Mouse (Mus musculus): ENCODE data around the gene Lif. TPM values are rescaled to one million over a fixed set of nuclear protein-coding genes. Genes with fewer than 3 reads are reported as not detected.

Gene Lif
- polyA plus RNA-seq, 1 experiment = 1.4 TPM

DNA sequence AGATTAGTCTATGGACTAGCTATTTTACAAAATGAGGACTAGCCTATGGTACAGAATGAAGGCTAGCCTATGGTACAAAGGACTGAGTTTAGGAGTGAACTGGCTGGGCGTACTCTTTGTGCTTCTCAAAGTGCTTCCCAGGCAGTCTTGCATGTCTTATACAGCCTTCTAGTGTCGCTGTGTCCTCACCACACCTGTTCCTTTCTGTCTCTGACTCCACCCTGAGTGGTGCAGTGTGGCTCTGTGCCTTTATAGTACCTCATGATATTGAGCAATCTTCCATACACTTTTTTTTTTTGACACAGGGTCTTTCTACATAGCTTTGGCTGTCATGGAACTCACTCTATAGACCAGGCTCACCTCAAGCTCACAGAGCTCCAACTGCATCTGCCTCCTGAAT lies 25.9 kb upstream of the Lif start:
- DNase-seq (ENCODE audit: low read depth) = no peak

DNA sequence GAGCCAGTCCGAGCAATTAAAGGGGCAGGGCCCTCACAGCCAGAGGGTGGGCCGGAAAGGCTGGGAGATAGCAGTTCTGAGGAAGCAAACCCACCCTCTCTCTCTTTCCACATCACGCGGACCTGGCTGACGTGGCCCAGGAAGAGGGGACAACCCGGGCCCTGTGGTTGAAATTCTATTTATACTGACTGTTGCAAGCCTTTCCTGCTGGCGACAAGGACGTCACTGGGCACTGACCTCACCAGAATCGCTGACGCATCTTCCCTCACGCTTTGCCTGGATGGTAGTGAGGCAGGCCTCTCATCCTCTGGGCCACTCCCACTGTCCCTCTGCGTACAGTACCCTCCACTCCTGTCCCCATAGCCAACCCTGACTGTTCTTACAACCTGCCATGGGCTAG lies 24.7 kb upstream of the Lif start:
- no peak for DNase-seq (ENCODE audit: low read depth)

DNA sequence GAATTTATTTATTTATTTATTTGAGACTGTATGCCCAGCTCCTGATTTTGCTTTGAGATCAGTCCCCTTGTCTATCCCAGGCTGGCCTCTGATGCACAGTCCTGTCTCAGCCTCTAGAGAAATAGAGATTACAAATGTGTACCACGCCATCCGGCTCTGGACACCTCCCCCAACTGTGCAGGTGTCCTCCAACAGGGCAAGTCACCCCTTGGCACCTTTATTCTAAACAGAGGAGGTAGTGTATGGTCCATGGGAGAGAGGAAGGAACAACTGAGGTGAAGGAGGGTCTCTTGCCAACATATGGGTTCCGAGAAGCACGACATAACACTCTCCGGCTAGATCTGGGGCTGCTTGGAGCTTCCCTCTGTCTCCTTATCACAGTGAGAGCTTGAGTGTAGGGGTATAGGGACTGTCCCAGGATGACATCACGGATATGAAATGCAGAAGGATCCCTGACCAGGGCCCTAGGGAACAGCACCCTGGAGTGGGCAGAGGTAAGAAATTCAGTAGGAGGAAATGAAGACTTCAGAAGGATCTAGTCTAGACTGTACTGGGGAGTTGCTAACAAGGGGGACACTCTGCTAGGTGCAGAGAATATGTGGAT lies 22.2 kb upstream of the Lif start:
- no peak for DNase-seq (ENCODE audit: low read depth)

DNA sequence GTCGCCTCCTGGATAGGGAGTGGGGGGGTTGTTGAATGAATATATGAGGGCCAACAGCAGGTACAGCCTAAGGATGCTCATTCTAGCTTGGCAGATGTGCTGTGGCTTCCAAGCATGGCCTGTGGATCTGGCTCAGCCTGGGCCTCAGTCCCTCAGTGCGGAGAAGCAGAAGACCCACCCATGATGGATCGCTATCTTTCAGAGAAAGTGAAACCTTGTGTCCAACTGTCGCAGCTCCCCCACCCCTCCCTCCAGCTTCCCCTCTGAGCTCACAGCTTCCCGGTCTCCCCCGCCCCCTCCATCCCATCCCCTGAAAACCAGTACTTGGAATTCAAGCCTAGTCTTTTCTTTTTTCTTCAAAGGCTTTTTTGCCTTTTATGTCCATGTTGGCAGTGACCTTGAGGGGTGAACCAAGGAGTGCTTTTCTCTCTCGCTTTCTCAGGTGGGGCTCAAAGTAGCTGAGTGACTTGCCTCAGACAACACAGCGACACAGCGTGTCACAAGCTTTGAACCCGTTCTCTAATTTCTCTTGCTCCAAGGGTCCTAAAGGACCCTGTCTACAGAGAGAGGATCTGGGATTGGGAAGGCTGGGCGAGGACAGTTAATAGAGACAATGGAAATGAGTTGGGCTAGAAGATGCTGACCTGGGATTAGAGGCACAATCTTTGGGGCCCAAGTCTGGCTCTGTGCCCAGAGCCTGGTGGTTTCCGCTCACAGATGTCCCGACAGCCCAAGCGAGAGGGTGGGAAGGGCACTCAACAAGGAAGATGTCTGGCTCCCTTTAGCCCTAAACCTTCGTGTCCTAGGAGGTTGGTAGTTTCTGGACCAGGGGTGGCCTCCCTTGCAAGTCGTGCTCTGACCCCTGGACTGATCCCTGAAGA lies 21.5 kb upstream of the Lif start, which contains the start of gene Osm:
Osm (plus strand) TSS at position 756 of the 881 bp plus-strand sequence.
- no peak for DNase-seq (ENCODE audit: low read depth)

DNA sequence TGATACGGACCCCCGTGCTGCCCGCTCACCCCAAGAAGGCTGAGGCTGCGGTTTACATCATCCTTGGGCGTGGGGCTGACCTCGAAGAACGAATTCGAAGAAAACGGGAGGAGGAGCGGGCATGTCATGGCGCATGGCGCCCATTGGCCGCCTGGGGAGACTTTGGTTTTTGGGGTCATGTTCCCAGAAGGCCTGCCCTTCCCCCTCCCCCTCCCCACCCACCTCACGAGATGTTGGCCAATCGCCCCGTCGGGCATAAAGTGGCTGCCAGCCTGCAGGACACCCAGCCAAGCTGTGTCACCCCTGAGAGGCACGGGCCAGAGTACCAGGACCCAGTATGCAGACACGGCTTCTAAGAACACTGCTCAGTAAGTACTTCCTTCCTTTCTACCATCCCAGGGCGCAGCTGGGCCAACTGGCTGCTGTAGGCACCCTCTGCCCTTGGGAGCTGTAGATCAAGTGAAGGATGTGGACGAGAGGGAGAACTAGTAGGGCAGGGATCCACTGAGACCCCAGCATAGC lies 20.8 kb upstream of the Lif start:
- no peak for DNase-seq (ENCODE audit: low read depth)

DNA sequence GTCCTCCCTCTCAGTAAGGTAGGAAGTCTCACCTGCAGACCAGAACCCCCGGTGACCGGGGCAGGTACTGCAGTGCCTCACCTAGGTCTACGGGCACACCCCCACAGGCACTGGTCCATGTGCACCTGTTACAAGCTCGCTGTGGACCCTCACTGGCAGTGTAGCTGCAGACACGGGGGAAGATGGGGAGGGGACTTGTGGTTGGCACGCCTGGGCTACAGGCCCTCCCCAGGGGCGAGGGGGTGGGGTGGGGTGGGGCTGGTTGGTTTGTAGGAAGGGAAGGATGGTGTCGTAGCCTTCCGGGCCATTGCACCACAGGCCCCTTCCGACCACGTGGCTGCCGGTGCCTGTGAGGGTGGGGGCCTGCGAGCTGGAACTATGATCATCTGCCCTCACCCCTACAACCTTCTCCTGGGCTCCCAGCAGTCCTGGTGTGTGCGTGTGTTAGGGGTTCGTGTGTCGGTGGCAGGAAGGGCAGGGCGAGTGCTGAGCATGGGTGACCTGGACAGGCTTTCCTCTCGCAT lies 19.9 kb upstream of the Lif start:
- no peak for DNase-seq (ENCODE audit: low read depth)

DNA sequence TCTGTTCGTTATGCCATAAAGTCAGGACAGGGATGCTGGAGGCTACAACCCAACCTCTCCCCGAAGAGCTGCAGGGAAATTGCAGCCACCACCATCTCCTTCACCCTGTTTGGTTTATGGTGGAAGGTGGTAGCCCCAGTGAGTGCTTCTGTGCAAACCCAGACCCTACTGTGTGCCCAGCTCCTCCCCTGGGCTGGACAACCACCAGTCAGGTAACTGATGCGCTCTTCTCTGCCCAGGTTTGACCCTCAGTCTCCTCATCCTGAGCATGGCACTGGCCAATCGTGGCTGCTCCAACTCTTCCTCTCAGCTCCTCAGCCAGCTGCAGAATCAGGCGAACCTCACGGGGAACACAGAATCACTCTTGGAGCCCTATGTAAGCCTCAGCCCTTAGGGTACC lies 19.2 kb upstream of the Lif start:
- no peak for DNase-seq (ENCODE audit: low read depth)

DNA sequence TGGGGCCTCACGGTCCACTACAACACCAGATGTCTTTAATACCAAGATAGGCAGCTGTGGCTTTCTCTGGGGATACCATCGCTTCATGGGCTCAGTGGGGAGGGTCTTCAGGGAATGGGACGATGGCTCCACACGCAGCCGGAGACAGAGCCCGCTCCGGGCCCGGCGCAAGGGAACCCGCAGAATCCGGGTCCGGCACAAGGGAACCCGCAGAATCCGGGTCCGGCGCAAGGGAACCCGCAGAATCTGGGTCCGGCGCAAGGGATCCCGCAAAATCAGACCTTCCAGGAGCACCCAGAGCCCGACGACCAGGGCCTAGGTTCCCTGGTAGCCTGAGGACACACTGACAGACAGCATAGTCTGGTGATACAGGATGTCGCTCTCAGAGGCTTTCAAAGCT lies 17.7 kb upstream of the Lif start:
- DNase-seq (ENCODE audit: low read depth) = no peak

DNA sequence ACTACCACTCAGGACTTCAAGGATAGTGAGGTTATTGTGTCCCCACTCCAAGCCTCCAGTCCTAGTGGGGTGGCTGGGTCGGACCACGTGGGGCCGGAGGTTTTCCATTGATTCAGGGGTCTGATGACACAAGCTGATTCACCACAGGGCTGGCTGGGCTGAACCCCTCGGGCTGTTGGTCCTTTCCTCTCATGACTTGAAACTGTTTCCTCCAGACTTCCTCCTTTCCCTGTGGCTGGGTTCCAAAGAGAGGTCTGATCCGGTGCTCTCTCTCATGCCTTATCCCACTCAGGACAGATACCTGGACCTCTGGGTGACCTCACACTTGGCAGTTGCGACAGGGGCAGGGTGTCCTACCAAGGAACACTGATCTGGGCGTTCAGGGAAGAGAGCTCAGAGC lies 17.2 kb upstream of the Lif start:
- no peak for DNase-seq (ENCODE audit: low read depth)

DNA sequence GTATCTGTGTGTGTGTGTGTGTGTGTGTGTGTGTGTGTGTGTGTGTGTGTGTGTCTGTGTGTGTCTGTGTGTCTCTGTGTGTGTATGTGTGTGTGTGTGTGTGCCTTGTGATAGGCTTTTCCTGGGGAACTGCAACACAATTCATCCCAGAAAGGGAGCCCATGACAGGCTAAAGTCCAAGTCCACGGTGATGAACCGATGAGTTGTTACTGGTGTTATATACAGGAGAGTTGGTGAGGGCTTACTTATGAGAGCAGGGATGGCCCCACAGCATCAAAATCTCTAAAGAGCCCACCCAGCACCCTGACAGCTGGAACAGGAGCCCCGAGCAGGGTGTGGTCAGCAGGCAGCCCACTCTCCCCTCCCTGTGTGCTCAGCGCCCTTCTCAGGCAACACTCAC lies 16.2 kb upstream of the Lif start:
- no peak for DNase-seq (ENCODE audit: low read depth)

DNA sequence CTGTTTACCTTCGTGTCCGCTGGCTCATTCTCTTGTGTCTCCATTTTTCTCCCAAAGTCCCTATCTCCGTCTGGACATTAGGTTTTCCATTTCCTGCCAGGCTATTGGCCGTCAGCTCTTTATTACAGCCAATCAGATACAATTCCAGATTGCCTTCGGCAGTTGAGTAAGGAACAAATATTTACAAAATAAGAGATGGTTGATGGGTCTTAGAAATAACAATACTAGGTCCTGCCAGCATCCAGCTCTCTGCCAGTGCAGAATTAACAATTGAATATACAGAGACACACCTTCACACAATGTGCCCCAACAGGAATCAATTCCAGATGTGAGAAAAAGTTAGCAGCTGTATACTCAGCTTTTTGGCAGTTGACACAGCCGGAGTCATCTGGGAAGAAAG lies 11.2 kb upstream of the Lif start:
- no peak for DNase-seq (ENCODE audit: low read depth)

DNA sequence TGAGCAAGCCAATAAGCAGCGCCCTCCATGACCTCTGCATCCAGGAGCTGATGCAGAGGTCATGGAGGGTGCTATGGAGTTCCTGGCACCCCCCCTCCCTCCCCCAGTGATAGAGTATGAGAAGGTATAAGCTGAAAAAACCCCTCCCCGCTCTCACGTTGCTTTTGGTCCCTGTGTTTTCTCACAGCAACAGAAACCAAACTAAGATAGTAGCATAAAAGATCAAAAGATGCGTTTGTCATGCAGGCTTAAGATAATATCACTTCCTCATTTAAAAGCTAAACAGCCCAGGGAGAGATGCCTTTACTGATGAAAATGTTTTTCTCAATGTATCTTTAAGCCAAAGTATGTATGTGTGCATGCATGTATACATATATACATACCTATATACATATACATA lies 10.7 kb upstream of the Lif start:
- DNase-seq (ENCODE audit: low read depth) = no peak

DNA sequence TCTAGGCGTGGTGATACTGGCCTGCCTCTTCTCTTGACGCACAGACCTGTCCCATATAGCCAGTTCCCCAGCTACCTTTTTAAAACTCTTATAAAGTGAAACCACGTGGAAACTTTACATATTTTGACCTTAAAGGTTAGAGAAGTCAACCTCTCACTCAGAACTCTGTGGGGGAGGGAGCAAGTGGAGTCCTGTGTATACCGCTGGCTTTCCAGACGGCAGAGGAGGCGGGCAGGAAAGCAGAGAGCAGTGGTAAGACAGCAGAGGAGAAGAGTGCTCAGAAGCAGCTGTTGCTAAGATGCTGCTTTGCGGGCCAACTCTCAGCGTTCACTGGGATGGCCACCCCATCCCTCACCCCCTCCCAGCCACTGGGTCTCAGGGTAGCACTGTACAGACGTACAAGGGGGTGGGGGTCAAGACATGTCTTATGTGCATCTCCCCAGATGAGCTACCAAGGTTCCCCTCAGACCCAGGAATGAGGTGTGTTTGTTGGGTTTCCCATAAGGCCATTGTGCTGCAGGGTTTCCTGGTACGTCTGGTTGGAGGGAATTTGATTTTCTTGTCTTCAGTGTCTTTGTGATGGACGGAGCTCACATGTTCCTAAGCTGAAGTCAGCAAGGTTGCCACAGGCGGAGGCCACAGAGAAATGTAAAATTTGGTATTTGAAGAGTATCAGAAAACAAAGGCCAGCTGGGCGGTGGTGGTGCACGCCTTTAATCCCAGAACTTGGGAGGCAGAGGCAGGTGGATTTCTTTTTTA lies 10.0 kb upstream of the Lif start:
- DNase-seq (ENCODE audit: low read depth) = no peak

DNA sequence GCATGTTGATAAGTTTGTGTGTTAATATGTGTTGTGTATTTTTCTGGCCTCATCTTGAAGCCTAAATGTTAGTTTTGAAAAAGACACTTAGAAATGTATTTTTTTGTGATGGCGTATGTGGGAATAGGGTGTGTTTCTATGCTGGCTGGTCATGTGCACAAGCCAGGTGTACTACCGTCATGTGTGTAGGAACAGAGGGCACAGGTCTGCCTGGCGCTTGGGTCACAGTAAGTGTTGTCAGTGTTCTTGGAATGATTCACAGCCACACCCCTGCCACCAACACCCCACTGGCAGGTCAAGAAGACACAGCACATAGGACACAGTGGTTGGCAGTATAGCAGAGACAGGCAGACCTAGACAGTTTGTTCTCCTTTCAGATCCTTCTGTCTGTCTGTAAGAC lies 8.2 kb upstream of the Lif start:
- no peak for DNase-seq (ENCODE audit: low read depth)

DNA sequence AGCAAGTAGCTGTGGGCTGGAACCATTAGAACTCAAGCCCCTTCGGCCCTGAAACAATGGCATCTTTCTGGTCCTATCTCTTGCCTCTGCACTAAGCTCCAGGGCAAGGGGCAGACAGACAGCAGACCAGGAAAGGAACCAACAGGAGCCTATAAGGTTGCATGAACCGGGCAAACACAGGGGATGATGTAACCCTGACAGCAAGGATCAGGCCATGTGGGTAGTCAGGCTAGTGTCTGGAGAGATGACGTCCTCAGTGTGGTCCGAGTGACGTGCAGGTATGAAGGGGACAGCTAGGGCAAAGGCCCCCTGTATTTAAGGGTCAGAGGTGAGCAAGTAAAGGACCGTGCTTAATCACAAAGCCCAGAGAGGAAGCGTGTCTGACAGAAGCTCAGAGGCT lies 7.1 kb upstream of the Lif start:
- no peak for DNase-seq (ENCODE audit: low read depth)

DNA sequence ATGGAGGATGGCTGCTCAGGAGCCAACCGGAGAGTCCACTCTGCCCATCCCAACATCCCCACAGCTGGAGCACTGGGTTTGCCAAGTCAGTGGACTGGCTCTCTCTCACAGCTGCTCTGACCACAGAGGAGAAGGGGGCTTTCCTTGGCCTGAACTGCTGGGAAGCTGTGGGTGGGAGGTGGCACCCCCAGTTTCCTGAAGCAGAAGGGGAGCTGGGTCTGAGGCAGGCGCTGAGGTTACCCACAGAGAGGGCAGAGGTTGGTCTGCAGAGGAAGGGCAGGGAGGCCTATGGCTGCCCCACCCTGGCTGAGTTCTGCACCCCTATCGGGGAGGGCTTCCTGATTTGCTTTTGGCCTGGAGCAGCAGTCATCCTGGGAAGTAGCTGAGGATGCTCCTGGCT lies 6.0 kb upstream of the Lif start:
- DNase-seq (ENCODE audit: low read depth) = no peak

DNA sequence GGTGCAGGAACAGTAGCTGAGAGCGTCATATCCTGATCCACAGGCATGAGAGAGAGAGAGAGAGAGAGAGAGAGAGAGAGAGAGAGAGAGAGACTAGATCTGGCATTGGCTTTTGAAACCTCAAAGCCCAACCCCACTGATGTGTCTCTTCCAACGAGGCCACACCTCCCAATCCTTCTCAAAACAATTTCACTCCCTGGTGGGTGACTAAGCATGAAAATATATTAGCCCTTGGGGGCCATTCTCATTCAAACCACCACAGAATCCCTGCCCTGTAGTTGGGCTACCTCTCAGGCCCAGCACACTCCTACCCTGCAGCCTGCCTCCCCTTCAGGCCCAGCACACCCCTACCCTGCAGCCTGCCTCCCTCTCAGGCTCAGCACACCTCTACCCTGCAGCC lies 4.5 kb upstream of the Lif start:
- DNase-seq (ENCODE audit: low read depth) = no peak

DNA sequence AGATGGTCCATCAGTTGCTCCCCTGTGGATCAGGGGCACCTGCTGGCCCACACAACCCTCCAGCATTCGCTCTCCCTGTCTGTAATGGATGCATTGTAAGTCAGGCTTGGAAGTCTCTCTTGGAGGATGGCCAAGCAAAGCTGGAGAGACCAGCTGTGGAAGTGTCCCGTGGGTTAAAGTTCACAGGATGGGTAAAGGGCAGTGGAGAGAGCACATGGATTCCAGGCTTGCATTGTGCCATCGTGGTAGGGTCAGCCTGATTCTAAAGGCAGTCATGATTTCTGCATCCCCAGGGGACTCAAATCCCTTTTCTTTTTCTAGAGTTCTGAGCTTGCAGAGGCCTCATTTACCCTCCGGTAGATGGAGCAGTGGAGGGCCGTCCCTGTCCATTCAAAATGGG lies 399 bp downstream of the Lif start:
- no peak for DNase-seq (ENCODE audit: low read depth)

DNA sequence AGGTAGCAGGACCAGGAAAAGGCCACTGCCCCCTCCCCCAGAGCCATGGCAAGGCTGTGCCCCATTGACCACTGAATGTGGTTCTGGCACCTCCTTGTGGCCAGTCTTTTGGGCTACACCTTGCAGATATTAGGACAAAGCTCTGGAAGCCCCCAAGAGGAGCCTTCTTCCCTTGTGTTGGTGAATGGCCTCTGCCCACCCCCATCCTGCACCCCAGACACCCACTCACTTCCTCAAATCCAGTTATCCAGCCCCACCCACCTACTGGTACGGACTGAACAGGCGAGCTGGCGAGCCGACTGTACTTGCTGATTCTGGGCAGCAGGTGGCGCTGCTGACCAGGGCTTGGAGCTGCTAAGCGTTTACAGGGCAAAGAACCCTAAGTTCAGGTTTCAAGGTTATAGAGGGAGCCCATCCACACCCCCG lies 1.3 kb downstream of the Lif start:
- DNase-seq (ENCODE audit: low read depth) = no peak

DNA sequence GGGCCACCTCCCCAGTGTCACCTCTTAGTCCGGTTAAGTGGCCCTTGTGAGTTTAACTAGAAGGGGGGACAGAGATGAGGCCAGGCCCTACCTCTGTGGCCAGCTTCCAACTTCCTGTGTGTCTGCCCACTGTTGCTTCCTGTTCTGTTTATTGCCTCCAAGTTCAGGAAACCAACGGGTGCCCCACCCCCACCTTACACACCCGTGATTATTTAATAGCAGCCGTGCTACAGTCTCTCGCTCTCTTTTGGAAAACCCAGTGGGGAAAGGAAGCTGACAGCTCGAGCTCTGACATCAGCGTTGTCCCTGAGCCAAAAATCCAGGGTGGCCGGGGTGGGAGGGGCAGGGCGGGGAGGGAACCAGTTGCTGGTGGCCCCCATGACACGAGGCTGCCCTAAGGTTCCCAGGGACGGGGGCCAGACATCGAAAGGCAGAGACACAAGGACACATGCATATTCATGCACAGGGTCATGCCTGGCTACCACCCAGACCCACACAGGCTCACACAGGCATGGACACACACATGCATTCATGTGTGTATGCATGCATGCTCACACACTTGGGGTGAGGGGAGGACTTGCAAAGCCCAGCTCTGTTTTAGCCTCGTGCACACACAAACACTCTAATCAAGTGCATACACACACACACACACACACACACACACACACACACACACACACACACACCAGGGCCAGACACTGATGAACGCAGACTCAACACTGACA lies 3.3 kb downstream of the Lif start:
- DNase-seq (ENCODE audit: low read depth) = no peak

DNA sequence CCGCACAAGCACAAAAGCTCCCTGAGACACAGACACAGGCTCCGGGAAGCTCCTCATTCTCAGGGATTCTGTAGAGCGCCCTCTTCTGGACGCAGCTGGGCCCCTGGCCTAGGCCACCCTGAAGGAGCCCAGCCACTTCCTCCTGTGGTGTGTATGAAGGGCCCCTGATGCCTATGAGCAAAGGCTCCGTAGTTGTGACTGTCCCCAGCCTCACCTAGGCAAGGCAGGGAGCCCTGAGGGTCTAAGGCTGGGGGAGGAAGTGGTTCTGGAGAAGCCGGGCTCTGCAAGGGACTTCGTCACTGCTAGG lies 3.8 kb downstream of the Lif start:
- DNase-seq (ENCODE audit: low read depth) = no peak

DNA sequence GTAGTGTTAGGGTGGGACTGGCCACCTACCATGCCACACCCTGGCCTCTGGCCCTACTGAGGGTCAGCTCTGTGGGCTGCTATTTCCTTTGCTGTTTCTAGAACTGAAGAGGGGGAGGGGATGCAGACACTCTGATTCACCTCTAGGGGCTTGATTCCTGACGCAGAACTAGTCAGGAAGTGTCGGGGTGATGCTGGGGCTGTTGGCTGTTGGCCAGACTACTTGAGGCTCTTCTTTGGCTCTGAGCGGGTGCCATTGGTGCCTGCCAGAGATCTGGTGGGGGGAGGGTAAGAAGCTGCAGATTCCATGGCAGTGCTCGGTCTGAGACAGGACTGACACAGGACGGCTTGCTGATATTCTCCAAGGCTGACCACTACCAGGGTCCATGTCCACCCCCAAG lies 4.6 kb downstream of the Lif start:
- DNase-seq (ENCODE audit: low read depth) = no peak

Data from gonadal fat pad, adult 2 months (tissue).